Mouse (Mus musculus): ENCODE measurements at regions not wholly inside any gene's neighbourhood (a gene's known extent, or its start where the extent isn't known, plus 50 kb on each side); places are given as distances from the start of the nearest gene placed in this dataset.
"Not testable (repeated sequence)": the region's sequence is repeated elsewhere in the genome, so short reads cannot be mapped to it uniquely, and the experiment has no call there.

- ChIA-PET POLR2A (interaction anchor here in 1 of 4 experiments (0.7 kb wide), 1 partner anchor 609 kb away, joined by 4 read pairs; no protein-coding TSS in a partner anchor), CTCF (no interaction called here)
These were observed 106.1 kb upstream of the Ptgfr start for GRCm38 (mm10) chr3:151943542-151943941.

GRCm38 (mm10) chr3:151938472-151939029 lies 101.1 kb upstream of the Ptgfr start:
- POLR2A ChIA-PET, result no interaction called here
- CTCF ChIA-PET, result no interaction called here

GRCm38 (mm10) chr3:151931656-151932055 lies 94.2 kb upstream of the Ptgfr start:
- POLR2A ChIA-PET, result no interaction called here
- CTCF ChIA-PET, result no interaction called here

GRCm38 (mm10) chr3:151931096-151931495 lies 93.7 kb upstream of the Ptgfr start:
- ChIA-PET POLR2A (no interaction called here), CTCF (no interaction called here)

GRCm38 (mm10) chr3:151914010-151914513 lies 76.6 kb upstream of the Ptgfr start:
- CTCF ChIA-PET, result no interaction called here
- POLR2A ChIA-PET, result no interaction called here

- POLR2A ChIA-PET, CTCF ChIA-PET: not testable (repeated sequence)
These were observed 74.9 kb upstream of the Ptgfr start for GRCm38 (mm10) chr3:151912292-151912691.

GRCm38 (mm10) chr3:151910851-151911250 lies 73.4 kb upstream of the Ptgfr start:
- ChIA-PET POLR2A (no interaction called here), CTCF (no interaction called here)

GRCm38 (mm10) chr3:151909344-151909743 lies 71.9 kb upstream of the Ptgfr start:
- CTCF ChIA-PET, result interaction anchor here in 1 of 4 experiments (0.6 kb wide), 1 partner anchor 64 kb away, joined by 3 read pairs; no protein-coding TSS in a partner anchor
- POLR2A ChIA-PET, result no interaction called here

GRCm38 (mm10) chr3:151908886-151909285 lies 71.5 kb upstream of the Ptgfr start:
- ChIA-PET POLR2A (no interaction called here), CTCF (no interaction called here)

- ChIA-PET CTCF (no interaction called here), POLR2A (no interaction called here)
These were observed 68.3 kb upstream of the Ptgfr start for GRCm38 (mm10) chr3:151905775-151906174.

GRCm38 (mm10) chr3:151903169-151903568 lies 65.7 kb upstream of the Ptgfr start:
- ChIA-PET POLR2A (no interaction called here), CTCF (no interaction called here)

GRCm38 (mm10) chr3:151902216-151902827 lies 64.9 kb upstream of the Ptgfr start:
- ChIA-PET CTCF (interaction anchor here in 1 of 4 experiments (0.7 kb wide), 1 partner anchor 187 kb away, joined by 3 read pairs; no protein-coding TSS in a partner anchor), POLR2A (no interaction called here)

- POLR2A ChIA-PET, result no interaction called here
These were observed 62.2 kb upstream of the Ptgfr start for GRCm38 (mm10) chr3:151899676-151900075.

GRCm38 (mm10) chr3:151899094-151899493 lies 61.7 kb upstream of the Ptgfr start:
- CTCF ChIA-PET, result no interaction called here

More at GRCm38 (mm10) chr3:151899676-151900075, 62.2 kb upstream of the Ptgfr start:
- CTCF ChIA-PET, result no interaction called here

GRCm38 (mm10) chr3:151896320-151896719 lies 58.9 kb upstream of the Ptgfr start:
- ChIA-PET CTCF (no interaction called here), POLR2A (no interaction called here)

More at GRCm38 (mm10) chr3:151899094-151899493, 61.7 kb upstream of the Ptgfr start:
- POLR2A ChIA-PET, result no interaction called here

- ChIA-PET CTCF (interaction anchor here in 1 of 4 experiments (0.6 kb wide), 1 partner anchor 195 kb away, joined by 5 read pairs; no protein-coding TSS in a partner anchor), POLR2A (no interaction called here)
These were observed 57.3 kb upstream of the Ptgfr start for GRCm38 (mm10) chr3:151894712-151895111.

- POLR2A ChIA-PET, result no interaction called here
These were observed 56.2 kb upstream of the Ptgfr start for GRCm38 (mm10) chr3:151893421-151894235.

GRCm38 (mm10) chr3:151891760-151892253 lies 54.4 kb upstream of the Ptgfr start:
- CTCF ChIA-PET, result no interaction called here
- POLR2A ChIA-PET, result interaction anchor here in 1 of 4 experiments (0.7 kb wide), 1 partner anchor 191 kb away, joined by 4 read pairs; no protein-coding TSS in a partner anchor

More at GRCm38 (mm10) chr3:151893421-151894235, 56.2 kb upstream of the Ptgfr start:
- CTCF ChIA-PET, result no interaction called here

GRCm38 (mm10) chr3:151891336-151891735 lies 53.9 kb upstream of the Ptgfr start:
- CTCF ChIA-PET, result no interaction called here

GRCm38 (mm10) chr3:151889738-151890137 lies 52.3 kb upstream of the Ptgfr start:
- POLR2A ChIA-PET, result interaction anchor here in 1 of 4 experiments (1.1 kb wide), 1 partner anchor 199 kb away, joined by 3 read pairs; no protein-coding TSS in a partner anchor
- CTCF ChIA-PET, result interaction anchor here in 1 of 4 experiments (0.6 kb wide), 1 partner anchor 30 kb away, joined by 3 read pairs; no protein-coding TSS in a partner anchor

More at GRCm38 (mm10) chr3:151891336-151891735, 53.9 kb upstream of the Ptgfr start:
- POLR2A ChIA-PET, result interaction anchor here in 1 of 4 experiments (0.7 kb wide), 1 partner anchor 192 kb away, joined by 4 read pairs; no protein-coding TSS in a partner anchor

Data from embryonic stem cell, embryonic (primary cell).